10 mouse cellular contexts compared by ENCODE assay signal in the genomic region with DNA sequence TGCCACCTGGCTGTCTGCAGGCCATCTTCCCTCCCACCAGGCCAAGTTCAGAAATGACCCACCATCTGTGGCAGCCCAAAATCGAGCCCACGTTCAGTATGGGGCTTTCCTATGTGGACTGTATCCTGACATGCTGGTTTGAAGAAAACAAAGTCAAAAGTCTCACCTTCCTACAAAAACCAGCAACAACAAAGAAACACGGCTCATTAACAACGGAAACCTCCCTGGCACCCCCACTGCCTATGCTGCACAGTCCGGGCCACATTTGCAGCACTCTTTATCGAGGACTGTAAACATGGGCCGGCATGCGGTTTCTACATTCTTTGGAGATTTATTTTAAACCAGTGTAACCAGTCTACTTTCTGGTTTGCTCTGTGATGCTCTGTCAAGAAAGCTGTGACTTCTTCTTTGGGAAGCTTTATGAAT.
DNase-seq lines count a peak whose midpoint lies in the region; ATAC-seq and TF ChIP-seq lines count a peak whose summit lies in the region.
"Had no signal": no experiment of that assay in that cellular context is flagged by ENCODE, and none has a peak within 500 bp of the region (broad histone marks: within the 10 kb centered on the region; RNA-seq: fewer than 3 reads in every experiment).

No protein-coding gene starts in this region.

- H3K9ac ChIP-seq in hindbrain, embryonic 13.5 days: peak overlapping the region; percentile 68
- no peak overlapping the region for H3K9ac ChIP-seq in hindbrain, embryonic 12.5 days
- no peak overlapping the region for H3K9ac ChIP-seq in limb, embryonic 15.5 days
- H3K9ac ChIP-seq: liver, embryonic 15.5 days; neural tube, embryonic 12.5 days had no signal

- peak overlapping the region; percentile 35 for H3K4me3 ChIP-seq in hindbrain, embryonic 13.5 days
- no peak overlapping the region for H3K4me3 ChIP-seq in hindbrain, embryonic 12.5 days
- no peak overlapping the region for H3K4me3 ChIP-seq in limb, embryonic 15.5 days
- H3K4me3 ChIP-seq: liver, embryonic 15.5 days; neural tube, embryonic 12.5 days had no signal

- peaks cover 7% of the 10 kb centered on the region for H3K36me3 ChIP-seq in hindbrain, embryonic 13.5 days
- peaks cover 20% of the 10 kb centered on the region for H3K36me3 ChIP-seq in hindbrain, embryonic 12.5 days
- H3K36me3 ChIP-seq in limb, embryonic 15.5 days: peaks cover 20% of the 10 kb centered on the region

- peaks cover 49% of the 10 kb centered on the region for H3K4me1 ChIP-seq in hindbrain, embryonic 13.5 days (replicated peaks)
- peaks cover 25% of the 10 kb centered on the region for H3K4me1 ChIP-seq in hindbrain, embryonic 12.5 days
- H3K4me1 ChIP-seq in limb, embryonic 15.5 days: peaks cover 45% of the 10 kb centered on the region

- no peaks in the 10 kb centered on the region for H3K9me3 ChIP-seq in hindbrain, embryonic 13.5 days
- H3K9me3 ChIP-seq in hindbrain, embryonic 12.5 days (replicated peaks): no peaks in the 10 kb centered on the region
- H3K9me3 ChIP-seq in limb, embryonic 15.5 days: no peaks in the 10 kb centered on the region
- H3K9me3 ChIP-seq: liver, embryonic 15.5 days; neural tube, embryonic 12.5 days had no signal

- TF ChIP-seq POLR2A in brain, embryonic 14.5 days (IDR thresholded peaks at IDR 0.05; ENCODE audit: borderline replicate concordance, extremely low read depth, insufficient read depth, insufficient read length, poor library complexity, severe bottlenecking): no peak

- intact Hi-C loops in gastrocnemius, postnatal 36 days (cut with DNase I): no loop called here

- TF ChIP-seq CTCF in brain, embryonic 14.5 days (IDR thresholded peaks at IDR 0.05; ENCODE audit: borderline replicate concordance, extremely low read depth, insufficient read depth, insufficient read length): no peak

- DNase-seq in brain, embryonic 14.5 days (ENCODE audit: low read depth): peak; percentile 48
- DNase-seq in cerebellum, postnatal 10 days: peak; percentile 72 to 80
- no peak for DNase-seq in right cerebral cortex, adult 18-20 months
- DNase-seq in gastrocnemius, postnatal 36 days: no peak
- DNase-seq: adrenal gland, adult 2 months had no signal

- H3K27ac ChIP-seq in hindbrain, embryonic 13.5 days: peak overlapping the region; percentile 82
- H3K27ac ChIP-seq in hindbrain, embryonic 12.5 days: no peak overlapping the region
- 0 out of 2 replicates have a peak overlapping the region, but pooled peaks have one; percentile 5 for H3K27ac ChIP-seq in limb, embryonic 15.5 days
- H3K27ac ChIP-seq: liver, embryonic 15.5 days; neural tube, embryonic 12.5 days had no signal

- WGBS in hindbrain, embryonic 13.5 days: 78% methylated on average over 8 of the region's 8 CpGs
- WGBS in hindbrain, embryonic 12.5 days: 93% methylated on average over 8 of the region's 8 CpGs
- WGBS in limb, embryonic 15.5 days: 68% methylated on average over 8 of the region's 8 CpGs

- no peak for ATAC-seq in hindbrain, embryonic 13.5 days (ENCODE audit: low FRiP score)
- no peak for ATAC-seq in hindbrain, embryonic 12.5 days (ENCODE audit: low FRiP score)
- no peak for ATAC-seq in limb, embryonic 15.5 days (ENCODE audit: insufficient number of reproducible peaks, low FRiP score, low TSS enrichment, low read depth)

- H3K27me3 ChIP-seq in hindbrain, embryonic 13.5 days: no peaks in the 10 kb centered on the region
- no peaks in the 10 kb centered on the region for H3K27me3 ChIP-seq in hindbrain, embryonic 12.5 days
- no peaks in the 10 kb centered on the region for H3K27me3 ChIP-seq in limb, embryonic 15.5 days
- H3K27me3 ChIP-seq: neural tube, embryonic 12.5 days had no signal

- H3K4me2 ChIP-seq in hindbrain, embryonic 13.5 days: peak overlapping the region; percentile 57
- H3K4me2 ChIP-seq in hindbrain, embryonic 12.5 days (replicated peaks): no peak overlapping the region
- 0 out of 2 replicates have a peak overlapping the region, but pooled peaks have one; percentile 2 for H3K4me2 ChIP-seq in limb, embryonic 15.5 days
- H3K4me2 ChIP-seq: liver, embryonic 15.5 days; neural tube, embryonic 12.5 days had no signal

Comparison
In these comparisons a context has a peak if more than half of its experiments do, and no peak if none do; other contexts are left out.
1. DNase-seq: peak in brain, embryonic 14.5 days (single experiment) and cerebellum, postnatal 10 days (2 of 2); none in right cerebral cortex, adult 18-20 months (single experiment) and gastrocnemius, postnatal 36 days (0 of 2).